8 mouse cellular contexts compared by ENCODE assay signal in the genomic region with DNA sequence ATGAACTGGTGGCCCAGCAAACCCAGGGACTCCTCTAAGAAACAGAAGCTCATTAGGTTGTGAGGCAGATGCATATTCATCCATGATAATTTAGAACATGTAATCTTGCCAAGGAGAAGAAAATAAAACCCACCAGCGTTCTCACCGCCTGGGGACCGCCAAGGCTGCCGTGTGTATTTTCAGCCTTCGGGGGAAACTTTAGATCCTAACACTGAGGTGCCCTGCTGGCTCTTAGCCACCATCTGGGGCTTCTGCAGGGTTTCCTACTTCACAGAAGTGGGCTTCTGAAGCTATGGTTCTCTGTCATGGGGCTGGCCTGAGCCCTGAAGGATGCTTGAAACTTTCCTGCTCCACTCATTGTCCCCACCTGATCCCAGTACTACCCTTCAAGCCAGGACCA.
"Had no signal": no experiment of that assay in that cellular context is flagged by ENCODE, and none has a peak within 500 bp of the region (broad histone marks: within the 10 kb centered on the region; RNA-seq: fewer than 3 reads in every experiment).

No protein-coding gene starts in this region.

- DNase-seq: liver, embryonic 13.5 days; liver, postnatal 0 days; lung, adult 2 months; lung, postnatal 14 days; lung, postnatal 36 days; thymus, adult 2 months; thymus, postnatal 25 days; thymus, postnatal 4 days had no signal
